Mouse (Mus musculus): ENCODE measurements around the gene Poc1a.

Gene Poc1a

DNA sequence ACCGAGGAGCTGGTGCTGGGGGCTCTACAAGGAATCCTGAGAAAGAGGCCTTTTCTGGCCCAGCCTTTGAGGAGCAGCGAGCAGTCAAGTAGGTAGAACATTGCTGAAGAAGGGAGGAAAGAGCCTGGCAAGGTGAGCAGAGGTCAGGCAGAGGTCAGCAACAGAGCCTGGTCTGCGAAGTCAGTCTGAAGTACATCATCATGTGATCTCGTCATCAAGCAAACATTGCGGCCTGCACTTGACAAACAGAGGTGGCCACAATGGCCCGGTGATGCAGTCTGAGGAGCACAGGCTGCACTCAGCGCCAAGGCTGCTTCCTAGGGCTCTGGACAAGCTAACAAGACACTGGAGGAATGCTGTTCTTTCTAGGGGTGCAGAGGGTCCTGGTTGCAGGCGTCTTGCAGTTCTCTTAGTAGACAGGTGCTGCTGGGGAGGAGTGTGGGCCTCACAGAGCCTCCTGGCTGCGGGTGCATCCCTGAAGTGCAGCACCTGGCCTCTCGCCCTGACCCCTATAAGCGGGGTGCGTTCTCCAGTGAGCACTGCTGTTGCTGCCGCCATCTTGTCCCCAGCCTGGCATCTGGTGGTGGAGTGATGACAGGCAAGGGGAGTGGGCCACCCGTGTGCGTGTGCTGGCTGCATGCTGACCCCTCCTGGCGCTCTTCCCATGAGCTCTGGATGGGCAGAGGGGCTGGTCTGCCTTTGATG, 21.7 kb downstream of the Poc1a start:
- no peak for DNase-seq

DNA sequence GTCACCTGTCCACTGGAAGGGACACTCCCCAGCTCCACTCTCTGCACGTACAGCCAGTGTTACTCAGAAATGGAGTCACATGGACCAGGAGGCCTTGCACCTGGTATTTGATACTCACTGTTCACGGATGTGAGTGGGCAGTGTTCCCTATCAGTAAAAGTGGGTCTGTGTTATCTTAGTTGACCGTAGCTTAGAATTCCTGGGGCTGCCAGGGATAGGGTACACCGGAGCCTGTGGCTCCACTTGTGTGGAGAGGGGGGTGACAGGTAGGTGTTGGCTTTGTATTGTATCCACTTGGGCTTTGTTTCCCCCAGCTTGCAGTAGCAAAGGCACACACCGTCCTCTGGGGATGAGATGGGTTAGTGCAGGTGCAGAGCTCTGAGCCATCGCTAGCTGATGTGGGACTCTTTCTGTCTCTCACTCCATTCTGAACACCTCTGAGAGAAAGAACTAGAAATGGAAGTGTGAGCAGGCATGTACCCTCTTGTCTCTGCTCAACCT, 22.6 kb downstream of the Poc1a start:
- DNase-seq: no peak

DNA sequence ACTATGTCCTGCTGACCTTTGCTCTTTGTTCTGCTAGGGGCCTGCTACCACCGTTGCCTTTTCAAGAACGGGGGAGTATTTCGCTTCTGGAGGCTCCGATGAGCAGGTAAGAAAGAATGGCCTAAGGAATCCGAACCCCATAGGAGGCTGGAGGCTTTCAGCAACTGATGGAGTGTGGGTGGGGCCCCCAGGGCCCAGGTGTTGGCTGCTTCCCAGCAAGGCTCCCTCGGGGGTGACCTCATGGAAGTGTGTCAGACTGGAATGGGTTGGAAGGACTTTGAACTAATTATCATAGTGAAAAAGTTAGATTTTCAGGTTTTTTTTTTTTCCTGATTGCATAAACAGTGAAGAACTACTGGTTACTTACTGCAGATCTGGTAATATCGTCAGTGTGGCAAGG, 24.4 kb downstream of the Poc1a start:
- no peak for DNase-seq

DNA sequence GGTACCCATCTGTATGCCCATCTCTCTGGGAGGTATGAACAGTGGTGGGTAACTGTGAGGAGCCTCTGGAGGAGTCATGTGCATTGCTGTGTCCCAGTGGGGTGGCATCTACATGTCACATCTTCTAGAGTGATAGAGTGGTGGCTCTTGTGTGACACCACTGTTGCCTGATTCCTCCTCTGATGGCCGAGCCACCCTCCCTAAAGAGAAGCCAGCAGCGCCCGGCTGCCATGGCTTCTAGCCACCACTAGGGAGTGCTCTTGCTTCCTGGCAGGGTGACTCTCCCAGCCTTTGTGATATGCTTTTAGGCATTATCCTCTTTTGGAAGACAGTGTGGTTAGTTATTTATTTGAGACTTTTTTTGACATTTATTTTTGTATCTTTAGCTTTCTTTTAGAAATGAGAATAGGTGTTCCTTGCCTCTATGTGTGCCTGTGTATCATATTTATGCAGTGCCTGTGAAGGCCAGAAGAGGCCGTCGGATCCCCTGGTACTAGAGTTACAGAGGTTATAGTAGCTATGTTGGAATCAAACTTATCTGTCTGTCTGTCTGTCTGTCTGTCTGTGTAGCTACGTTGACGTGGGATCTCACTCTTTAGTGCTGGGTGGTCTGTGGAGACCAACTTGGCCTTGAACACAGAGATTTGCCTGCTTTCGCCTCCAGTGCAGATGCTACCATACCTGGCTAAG, 25.9 kb downstream of the Poc1a start:
- peak; percentile 81 for DNase-seq

DNA sequence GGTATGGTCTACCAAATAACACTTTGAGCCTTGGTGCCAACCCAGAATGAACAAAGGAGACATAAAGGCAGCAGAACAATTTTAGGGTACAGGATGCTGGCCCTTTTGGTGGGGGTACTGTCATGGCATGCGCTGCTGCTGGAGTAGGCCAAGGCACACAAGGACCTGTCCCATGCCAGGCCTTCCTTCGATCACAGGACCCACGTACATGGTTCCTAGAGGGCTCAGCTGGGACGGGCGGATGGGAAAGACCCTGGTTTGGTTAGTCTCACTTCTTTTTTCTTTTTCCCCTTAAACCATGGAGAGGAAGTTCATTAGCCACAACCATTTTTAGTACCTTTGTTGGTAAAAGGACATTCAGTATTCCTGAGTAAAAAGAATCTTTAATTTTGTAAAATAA, 27.3 kb downstream of the Poc1a start:
- DNase-seq: no peak

DNA sequence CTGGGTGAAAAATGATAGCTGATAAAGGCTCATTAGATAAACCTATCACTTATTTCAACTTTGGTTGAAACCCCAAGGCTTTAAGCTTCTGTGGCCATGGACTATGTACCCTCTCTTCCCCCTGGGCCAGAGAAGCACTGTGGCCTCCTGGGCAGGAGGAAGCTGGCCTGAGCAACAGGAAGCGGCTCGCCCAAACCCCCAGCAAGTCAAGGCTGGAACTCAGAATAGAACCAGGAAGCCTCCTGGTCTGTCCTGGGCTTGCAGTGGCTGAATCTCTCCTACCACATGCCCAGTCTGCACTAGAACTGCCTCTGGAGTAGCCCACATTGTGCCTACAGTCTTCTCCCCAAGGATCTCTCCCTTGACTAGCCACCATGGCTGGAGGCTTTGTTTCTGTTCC, 27.7 kb downstream of the Poc1a start:
- no peak for DNase-seq

DNA sequence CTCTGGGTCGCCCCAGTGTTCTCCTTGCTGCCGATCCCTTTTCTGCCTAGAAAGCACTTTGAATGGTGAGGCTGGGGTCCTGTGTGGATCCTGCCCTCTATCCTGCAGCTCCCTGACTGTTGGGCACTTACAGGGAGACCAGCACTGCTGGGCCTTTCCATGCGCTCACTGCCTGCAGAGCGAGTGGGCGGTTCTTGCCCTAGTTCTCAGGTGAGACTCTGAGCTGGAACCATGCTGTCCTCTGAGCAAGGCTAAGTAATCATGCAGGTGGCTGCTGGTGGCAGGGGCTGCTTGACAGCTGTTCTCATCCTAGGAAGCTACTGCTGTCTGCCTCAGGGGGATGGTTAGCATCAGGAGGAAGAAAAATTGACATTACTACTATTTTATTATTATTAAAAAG, 28.1 kb downstream of the Poc1a start:
- no peak for DNase-seq

DNA sequence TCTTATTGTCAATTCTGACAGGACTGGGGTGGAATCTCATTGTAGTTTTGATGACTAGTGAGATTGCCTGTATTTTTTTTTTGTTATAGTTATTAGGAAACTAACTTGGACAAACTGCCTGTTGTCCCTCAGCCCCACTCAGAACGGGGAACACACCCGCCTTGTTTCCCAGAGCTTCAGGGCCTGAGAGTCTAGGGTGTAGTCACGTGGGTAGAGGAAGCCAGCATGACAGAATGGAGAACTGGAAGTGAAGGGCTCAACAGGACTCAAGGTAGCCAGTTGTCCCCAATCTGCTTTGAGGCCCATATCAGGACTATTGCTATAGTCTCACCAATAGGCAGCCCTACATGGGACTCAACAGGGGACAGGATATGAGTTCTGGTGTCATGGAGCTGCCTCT, 29.0 kb downstream of the Poc1a start:
- no peak for DNase-seq

DNA sequence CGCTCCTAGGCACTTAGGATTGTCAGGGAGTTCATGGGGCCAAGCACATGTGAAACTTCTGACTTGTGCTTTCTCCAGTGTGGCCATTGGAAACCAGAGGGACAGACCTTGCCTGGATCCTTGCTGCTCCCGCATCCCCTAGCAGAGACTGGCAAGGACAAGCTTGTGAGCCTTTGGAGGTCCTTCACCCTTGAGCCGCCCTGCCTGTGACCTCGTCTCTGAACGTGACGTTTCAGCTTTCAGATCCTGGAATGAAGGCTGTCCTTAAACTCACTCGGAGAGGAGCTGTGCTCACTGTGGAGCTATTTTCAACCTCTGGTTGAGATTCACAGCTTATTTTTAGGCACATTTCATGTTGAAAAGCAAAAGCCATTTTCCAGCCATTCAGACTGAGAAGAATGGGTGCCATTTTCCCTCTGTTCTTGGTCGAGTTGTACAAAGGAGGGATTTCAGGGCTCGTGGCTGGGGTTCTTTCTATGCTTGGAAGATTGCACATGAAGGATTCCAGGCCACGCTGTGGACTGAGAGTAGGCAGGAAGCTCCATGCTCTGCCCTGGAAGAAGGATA, 30.8 kb downstream of the Poc1a start:
- no peak for DNase-seq

DNA sequence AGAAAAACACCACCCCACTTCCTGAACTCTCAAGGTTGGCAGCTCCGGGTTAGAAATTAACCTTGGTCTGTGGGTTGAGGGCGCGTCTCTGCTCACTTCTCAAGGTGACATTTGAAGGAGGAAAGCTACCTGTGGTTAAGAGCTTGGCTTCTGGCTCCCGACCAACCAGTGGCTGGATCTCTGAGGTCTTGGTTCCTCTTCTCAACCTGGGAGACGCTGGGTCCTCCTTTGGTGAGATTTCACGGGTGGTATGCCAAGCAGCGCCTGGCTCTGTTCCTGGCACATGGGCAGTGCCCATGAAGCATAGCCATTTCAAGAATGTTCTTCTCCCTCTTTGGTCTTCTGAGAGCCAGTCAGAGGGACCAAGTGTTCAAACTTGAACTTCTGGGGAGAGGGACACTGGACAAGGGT, 32.1 kb downstream of the Poc1a start:
- DNase-seq: no peak

DNA sequence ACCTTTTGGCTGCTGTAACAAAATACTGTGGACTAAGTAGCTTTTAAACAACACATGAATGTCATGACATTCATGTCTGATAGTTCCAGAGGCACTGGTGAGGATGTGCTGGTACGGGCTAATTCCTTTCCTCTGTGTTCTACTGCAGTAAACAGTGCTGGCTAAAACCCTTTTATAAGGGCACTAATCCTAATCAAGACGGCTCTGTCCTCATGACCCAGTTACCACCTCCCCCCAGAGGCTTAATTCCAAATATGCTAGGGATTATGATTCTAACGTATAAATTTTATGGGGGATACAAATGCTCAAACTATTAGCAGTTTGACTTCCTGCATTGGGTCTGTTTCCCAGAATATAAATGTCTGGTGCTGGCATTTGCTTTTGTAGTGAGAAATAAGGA, 33.3 kb downstream of the Poc1a start:
- no peak for DNase-seq

DNA sequence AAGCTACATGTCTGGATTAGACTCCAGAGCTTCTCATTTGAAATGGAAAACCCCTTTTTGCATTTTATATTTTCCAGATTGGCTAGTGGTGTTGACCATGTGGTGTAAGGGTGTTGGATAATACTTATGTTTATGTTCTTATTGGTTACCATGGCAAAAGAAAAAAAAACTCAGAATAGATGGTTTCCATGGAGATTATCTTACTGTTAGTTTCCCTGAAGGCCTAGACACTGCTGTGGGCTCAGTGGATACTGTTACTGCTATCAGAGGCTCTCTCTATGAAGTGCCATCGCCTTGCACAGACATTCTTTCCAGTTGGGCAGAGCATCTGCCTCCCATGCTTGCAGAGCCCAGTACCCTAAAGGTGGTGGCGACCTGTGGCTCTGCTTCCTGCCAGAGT, 37.2 kb downstream of the Poc1a start:
- DNase-seq: no peak

DNA sequence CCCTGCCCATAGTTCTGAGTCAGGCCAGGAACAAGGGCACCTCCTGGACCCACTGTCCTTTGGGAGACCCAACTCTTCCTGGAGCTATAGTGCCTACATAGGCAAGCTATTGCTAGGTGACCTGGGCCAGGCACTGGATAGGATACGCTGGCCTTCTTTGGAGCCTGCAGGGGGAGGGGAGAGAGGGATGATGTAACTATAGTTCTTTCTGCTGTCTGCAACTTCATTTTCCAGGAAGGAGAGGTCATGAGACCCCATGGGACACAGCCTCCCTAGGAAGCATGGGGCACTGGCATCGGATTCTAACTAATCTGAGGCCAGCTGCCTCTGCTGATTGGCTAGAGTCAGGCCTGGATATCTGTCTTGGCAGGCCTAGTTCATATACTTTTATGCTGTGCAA, 38.2 kb downstream of the Poc1a start:
- DNase-seq: no peak

DNA sequence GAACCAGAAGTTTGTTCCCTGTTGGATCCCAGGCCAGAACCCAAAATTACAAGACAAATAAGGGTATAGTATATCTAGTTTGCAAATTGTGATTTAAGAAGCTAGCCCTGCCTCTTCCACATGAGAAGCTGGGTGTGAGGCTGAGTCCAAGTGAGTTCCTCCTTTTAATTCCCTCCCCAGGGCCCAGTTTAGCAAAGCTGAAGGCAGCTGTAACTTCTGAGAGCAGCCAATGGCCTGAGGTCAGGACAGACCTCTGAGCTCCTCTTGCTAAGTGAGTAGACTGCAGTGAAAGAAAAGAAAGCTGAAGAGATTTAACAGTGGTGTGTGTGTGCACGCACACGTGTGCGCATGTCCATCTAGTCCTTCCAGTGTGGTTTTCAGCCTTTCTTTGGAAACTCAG, 41.6 kb downstream of the Poc1a start:
- no peak for DNase-seq

DNA sequence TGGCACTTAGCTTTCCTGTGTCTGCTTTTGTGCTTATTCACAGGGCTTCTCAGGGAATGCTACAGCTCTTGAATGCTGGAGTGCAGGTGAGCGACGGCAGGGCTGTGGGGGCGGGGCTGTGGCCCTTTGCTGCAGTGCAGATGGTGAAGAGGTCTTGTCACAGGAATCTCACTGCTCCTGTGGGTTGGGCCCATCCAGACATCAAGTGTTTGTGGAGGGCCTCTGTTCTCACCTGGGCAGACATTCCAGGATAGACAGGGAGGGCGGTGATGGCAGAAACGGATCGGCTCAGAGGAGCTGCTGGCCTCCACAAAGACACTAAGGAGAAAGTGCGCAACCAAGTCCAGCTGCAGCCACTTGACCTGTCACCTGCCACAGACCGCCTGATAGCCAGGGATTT, 45.4 kb downstream of the Poc1a start:
- no peak for DNase-seq

DNA sequence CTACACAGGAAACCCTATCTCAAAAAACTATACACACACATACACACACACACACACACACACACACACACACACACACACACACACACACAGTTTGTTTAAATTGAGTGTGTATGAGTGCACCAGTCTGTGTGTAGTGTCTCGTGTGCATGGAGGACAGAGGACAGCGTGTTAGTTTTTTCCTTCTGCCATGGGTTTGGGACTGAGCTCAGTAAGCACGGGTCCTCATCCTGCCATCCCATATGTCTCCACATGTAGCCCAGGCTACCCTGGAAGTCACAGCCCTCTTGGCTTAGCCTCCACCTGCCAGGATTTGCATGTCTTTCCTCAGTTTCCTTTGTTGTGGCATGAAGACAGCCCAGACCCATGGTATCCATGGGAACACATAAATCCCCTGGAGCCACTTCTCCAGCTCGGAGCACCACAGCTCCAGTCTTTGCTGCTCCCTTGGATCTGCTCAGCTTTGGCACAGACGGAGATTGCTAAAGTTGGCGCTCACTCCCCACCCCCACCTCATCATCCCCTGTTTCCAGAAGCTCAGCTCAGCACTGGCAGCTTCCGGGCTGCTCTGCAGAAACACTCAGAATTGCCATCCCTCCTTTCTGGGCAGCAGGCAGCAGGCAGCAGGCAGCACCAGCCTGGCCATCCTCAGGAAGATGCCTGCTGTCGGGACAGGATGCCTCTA, 46.4 kb downstream of the Poc1a start:
- peak; percentile 65 for DNase-seq

DNA sequence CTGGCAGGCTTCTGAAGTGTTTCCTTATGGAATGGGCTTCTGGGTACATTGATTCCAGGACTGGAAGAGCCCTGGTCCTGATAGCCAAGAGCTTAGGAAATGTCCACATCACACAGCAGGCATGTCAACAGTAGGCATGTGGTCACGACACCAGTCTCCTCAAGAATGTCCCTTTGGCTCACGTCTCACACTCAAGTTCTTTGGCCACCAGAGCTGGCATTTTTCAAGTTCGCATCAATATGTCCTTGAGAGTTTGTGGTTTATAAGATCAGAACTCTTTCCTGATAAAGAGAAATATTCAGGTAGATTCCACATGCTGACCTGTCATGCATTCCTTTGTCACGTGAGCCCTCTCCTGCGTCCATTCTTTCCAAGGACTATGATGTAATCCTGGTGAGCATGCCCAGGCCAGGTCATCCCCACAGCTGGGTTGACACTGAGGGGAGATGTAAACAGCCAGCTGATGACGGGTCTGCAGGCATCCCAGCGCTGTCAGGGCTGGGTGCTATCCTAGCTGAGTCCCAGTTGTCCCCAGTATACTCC, 47.3 kb downstream of the Poc1a start:
- no peak for DNase-seq

DNA sequence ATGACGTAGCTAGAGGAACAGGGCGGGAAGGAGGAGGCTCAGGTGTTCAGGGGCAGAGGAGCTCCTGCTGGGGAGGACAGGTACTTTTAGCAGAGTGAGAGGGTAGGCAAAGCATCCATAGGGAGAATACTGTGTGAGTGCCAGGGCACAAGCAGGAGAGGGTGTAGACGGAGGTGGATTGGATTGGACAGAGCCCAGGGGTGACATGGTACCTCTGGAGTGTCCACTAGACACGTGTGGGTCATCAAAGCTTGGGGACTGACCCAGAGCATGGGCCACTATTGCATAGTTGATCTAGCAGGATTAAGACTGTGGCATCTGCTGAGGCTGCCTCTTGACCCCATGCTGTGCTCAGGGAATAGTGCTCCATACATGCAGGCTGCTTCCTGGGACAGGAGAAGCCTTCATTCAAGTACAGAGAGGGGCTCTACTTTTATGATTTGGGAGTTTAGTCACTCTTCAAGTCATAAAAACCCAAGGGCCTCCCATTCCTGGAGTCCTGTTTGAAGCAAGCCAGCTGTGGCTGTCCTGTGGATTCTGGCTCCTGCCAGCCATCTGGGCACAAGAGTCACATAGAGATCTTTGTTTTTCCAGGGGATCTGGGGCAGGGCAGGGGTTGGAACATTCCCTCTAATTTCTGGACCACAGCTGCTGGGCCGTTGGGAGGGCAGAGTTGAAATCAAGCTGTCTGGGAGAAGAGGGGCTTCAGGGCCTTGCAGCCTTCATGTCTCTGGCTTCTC, 48.1 kb downstream of the Poc1a start:
- DNase-seq: no peak

DNA sequence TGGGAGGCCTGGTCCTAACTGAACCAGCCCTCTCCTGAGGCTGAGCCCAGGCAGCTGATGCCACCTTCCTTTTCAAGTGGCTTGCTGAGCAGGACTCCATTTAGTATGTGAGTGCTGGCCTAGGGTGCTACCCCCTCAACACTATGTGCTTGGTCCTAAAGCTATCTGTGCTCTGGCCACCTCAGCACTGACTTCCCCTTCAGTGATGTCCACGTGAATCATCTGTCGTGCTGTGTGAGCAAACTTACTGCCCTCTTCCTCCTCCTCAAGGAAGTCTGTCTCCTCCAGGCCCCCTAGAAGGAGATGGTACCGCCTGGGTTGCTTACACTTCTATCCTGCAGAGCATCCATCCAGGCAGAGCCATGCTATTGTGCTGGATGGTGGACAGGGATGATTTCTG, 51.9 kb downstream of the Poc1a start:
- no peak for DNase-seq

DNA sequence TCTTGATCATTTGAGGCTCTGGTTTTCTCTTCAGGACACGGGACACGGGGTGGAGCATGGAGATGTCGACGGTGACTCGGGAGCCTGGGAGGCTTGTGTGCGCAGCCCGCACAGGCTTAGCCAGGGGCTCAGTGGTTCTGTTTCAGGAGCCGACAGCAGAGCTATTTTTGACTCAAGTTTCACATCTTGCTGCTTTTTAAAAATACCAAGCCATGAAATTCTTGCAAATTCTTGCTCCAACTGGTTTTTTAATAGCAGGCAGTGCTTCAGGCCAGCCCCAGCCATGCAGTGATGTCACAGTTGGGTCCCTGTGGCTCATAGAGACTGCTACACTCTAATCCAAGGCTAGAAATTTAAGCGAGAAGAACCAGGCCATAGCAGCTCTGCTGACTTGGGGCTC, 56.8 kb downstream of the Poc1a start:
- peak; percentile 65 for DNase-seq

DNA sequence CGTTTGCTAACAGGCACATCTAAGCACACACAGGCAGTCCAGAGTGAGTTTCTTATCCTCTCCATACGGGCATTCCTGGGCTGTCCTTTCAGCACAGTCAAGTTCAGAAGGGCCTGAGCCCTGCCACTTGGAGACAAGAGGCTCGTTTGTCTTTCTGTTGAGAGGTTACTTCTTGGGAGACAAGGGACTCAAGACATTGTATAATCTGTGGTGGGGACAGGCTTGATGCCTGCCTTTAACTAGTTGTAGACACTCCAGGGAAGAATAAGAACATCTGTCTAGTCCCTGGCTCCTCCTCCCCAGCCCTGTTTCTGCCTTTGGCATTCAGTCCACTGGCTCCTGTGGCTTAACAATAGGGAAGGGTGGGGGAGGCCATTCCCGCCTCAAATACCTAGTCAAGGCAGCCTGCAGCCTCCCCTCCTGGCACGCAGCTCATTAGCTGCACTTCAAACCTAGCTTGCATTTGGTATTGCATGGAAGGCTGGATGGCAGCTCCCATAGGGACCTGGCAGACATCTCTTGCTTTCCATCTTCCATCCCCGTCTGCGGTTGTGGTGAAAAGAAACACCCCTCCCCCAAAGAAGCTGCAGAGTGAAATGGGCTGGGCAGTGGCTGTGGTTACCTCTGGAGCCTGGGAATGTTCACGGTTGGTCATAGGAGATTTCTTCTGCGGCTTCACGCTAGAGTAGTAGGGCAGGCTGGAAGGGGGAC, 57.8 kb downstream of the Poc1a start:
- DNase-seq: no peak

DNA sequence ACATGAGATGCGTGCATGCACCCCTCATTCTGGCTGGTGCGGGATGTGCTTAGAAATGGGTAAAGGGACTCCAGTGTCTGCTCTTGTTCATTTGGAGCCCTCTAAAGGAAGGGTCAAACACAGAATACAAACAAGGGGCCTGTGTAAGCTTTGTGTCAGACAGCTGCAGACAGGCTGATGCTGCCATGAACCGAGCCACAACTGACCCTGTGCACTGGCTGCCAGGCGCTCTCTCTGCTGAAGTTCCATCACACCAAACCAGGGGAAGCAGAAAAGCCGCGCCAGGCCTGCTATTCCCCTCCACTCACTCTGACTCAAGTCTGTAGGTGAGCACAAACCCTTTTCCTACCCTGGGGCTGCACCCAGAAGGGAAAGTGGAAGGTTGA, 58.3 kb downstream of the Poc1a start:
- no peak for DNase-seq

Data from right cerebral cortex, postnatal 25 days (tissue).